Mouse (Mus musculus) adrenal gland, postnatal 25 days (tissue): ENCODE results near the gene Rae1. TPM values are rescaled to one million over a fixed set of nuclear protein-coding genes. Genes with fewer than 3 reads are reported as not detected.

Source experiments
- DNase-seq: peaks from one replicate; pipeline ENCODE4 v3.0.0; 2021; ENCODE audit warnings: mixed read lengths
- total RNA-seq: library from RNA; stranded (reverse); gene quantifications from 2 replicates; pipeline ENCODE4 v1.2.3, GENCODE M21; 2021

Rae1 gene
- total RNA-seq, 1 experiment from 2014 or later, result 65.9 TPM

DNA sequence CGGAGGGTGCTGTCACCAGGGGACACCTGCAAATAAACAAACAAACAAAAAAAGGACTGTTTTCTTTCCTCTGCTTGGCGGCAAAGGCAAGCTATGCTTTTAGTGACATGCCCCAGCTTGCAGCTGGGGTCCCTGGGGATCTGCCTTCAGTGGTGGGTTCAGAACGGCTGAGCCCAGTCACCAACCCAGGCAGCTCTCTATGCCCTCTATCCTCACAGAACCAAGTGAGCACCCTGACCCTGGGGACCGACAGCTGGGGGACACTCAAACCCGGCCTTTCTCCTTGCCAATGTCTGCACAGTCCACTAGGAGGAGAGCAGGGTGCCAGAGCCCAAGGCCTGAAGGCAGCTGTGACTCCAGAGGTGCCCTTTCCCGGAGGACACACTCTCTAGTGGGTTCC is 49.9 kb downstream of the Rae1 start:
- no peak for DNase-seq

DNA sequence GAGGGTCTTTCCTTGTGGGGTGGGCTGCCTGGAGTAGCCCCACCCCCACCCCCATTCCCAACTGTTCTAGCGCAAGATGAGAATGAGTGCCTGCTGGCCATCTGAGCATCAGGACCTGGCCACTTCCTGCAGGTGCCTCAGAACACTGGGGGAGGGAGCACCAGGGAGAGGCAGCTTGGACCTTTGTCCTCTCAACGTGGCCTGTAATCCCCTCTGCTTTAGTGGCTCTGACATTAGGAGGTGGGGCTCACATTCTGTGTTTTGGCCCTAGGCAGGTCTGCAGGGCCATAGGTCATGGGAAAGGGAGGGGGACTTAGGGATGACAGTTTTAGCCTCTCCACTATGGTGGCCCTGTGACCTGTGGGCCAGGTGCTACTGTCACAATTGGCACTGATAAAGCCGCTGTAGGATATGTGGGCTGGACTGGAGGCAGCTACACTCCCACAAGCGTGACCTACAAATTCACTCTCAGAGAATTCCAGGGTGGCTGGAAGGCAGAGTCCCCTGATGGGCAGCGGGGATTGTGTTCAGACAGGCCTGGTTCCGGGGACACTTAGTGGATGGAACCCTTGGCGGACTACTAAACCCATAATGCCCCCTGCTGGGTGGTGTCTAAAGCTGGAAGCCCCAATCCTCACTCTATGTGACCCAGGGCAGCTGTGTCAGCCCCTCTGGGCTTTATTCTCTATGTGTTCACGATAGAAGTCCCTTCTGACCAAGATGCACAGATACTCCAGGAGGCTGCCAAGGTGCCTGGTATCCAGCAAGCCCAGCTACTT is 50.9 kb downstream of the Rae1 start:
- DNase-seq, result no peak

DNA sequence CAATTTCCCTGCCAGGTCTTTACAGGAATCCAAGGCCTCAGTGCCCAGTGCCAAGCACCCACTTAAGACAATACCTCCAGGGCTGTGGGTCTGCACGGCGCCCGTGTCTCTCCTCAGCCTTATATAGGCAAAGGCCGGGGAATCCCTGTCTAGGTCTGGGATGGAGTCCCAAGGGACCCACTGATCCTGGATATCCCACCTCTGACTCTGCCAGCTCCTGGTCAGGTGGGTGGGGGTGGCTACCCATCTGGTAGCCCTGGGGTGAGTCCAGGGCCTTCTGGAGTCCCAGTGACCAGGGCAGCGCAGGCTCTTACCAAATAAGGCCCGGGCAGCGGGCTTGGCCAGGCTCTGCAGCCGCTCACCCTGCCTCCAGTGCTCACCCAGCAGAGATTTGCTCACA is 53.0 kb downstream of the Rae1 start:
- no peak for DNase-seq

DNA sequence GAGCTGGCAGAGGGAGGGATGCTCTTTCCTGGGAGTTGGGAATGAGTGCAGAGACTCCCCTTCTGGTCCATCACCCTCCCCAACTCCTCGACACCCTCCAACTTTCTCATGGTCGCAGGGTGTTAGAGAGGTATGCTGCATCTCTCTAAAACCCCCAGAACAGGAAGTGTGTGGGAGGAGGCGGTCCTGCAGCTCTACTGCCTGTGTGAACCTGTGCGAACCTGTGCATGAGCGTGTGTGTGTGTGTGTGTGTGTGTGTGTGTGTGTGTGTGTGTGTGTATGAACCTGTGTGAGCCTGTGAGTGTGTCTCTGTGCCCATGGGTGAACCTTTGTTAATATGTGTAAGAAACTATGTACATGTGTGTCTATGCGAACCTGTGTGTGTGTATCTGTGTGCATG is 53.9 kb downstream of the Rae1 start:
- DNase-seq, result no peak

DNA sequence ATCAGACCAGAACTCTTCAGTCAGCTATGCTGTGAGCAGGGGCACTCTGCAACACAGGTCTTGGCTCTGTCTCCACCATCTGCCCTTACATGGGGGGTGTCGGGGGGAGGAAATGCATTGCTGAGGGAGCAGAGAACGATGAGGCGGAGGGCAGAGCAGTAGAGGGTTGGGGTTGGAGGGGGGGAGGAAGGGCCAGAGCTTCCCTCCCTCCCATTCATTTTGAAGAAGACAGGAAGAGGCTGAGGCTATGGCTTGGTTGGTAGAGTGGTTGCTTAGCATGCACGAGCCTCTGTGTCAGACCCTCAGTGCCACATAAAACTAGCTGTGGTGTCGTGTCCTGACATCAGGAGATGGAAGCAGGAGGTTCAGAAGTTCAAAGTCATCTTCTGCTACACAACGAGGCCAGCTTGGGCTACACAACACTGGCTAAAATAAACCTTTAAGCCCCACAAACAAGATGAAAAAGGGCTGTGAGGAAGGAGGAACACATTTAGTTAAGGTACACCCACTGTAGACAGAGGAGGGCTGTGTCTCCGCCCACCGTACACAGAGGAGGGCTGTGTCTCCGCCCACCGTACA is 56.5 kb downstream of the Rae1 start:
- DNase-seq, result no peak

DNA sequence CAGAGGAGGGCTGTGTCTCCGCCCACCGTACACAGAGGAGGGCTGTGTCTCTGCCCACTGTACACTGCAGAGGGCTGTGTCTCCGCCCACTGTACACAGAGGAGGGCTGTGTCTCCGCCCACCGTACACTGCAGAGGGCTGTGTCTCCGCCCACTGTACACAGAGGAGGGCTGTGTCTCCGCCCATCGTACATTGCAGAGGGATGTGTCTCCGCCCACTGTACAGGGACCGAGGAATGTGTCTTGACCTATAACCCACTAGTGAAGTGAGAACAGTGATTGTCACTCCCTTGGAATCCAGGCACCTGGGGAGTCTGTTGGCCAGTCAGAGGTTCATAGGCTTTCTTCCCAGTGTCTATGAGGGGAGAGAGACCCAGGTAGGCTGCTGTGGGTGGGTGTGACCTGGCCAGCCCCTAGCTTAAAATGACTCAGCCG is 57.0 kb downstream of the Rae1 start:
- no peak for DNase-seq

DNA sequence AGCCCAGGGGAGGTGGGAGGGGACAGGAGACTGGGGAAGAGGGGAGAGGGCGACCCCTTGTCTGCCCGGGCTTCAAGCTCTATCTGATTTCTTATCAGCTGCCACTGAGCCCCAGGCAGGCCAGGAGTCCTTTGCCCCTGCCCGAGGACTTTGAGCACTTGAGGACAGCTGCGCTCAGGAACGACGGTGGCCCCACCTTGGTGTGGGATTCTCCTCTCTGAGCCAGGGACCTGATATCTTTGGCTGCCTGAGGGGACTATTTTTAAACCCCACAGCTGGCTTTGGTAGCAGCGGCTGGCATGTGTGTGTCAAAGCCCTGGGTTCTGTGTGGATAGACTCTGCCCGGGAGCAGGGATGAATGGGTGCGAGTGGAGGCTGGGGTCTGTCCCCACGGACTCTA is 57.7 kb downstream of the Rae1 start:
- no peak for DNase-seq

DNA sequence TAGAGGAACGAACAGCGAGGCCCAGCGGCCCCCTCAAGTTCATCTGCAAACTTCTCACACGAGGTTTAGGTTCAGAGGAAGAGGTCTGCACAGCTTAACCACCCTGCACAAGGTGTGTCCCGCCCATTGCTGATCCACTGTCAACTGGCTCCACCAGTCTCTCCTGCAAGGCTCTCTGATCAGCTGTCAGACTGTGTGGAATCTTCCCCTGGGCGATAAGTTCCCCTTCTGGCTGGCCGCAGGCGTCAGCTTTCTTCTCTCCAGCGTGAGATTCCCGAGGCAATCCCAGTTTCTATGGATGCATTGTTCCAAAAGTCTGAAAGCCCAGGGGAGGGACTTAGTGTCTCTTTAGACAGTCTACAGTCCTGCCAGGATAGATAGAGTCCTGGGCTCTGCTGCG is 58.3 kb downstream of the Rae1 start:
- no peak for DNase-seq

DNA sequence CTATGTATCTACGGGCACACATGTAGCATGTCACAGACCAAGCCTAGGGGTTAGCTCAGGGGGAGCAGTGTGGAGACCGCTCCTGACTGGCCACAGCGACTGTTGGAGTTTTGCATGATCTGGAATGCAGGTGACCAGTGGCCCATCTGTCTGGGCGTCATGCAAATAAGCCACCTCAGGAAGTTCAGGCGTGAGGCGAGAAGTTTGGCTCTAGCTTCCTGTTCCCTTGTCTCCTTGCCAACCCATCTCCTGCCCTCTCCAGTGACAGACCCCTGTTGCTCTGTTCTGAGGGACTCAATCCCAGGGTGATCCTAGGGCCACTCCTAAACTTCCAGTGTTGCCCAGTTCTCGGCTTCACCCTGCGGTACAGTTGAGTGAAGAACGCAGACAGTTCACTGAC is 60.5 kb downstream of the Rae1 start:
- no peak for DNase-seq

DNA sequence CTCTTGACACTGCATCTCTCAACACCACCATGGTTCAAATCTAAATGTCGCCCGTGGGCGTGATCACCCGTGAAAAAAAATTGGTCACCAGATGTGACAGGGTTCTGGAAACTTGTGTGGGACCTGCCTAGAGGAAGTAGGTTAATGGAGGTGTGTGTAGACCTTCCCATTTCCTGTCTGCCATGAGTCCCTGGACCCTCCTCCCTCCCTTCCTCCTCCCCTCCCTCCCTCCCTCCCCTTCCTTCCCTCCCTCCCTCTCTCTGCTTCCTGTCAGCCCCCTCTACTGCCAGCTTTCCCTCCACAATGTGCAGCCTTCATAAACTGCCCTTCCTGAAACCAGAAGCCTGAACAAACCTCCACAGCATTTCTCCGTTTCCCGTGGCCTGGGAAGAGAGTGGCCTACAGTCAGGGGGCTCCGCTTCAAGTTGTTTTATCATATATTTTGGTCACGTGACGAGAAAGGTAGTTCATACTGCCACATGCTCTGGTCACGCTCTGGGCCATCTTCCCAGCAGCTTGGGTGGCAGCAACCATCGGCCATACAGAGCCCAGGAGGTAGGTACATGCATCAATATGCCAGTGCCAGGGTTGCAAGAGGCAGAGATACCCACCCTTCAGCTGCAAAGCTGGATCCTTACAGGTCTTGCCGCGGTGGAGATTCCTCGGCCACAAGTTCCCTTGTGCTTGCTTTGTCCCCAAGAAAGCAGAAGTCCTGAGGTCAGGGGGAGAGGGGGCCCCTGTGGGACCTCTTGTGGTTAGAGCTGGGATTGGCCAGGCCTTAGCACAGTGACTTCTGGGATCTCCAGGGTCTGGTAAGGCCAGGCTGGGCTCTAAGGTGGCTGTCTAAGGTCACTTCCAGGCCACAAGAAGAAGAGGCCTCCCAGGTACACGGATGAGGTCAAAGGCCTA is 61.8 kb downstream of the Rae1 start:
- DNase-seq, result no peak

DNA sequence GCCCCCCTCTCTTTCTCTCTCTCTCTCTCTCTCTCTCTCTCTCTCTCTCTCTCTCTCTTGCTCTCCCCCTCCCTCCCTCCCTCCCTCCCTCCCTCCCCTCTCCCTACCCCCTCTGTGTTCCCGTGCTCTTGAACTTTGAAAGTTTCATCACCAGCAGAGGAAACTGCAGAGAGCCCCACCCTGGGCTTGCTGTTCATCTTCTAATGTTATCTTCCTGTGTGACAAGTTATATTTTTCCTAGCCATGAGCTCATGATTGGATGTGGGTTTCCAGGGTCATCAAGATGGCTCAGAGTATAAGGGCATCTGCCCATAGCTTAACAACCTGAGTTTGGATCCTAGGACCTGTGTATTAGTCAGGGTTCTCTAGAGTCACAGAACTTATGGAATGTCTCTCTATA is 63.3 kb downstream of the Rae1 start:
- no peak for DNase-seq

DNA sequence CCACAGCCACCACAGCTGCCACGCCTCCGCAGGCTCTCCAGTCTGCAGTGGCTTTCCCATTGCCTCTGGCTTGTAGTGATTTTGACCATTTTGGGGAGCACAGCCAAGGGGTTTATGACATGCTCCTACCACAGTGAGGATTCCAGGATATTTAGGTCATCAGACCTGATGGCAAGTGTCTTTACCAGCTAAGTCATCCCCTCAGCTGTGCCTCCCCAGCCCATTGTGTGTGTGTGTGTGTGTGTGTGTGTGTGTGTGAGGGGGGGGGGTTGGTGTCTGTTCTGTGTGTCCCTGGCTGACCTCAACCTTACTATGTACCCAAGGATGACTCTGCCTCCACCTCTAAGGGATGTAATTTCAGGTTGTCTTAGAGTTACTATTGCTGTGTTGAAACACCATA is 64.9 kb downstream of the Rae1 start:
- no peak for DNase-seq

Other genes starting within 250 kb of the Rae1 start
- gene Bmp7, start 59.8 kb upstream of the Rae1 start, total RNA-seq, result 23.6 and 27.4 TPM in 2 replicates
- gene Spo11, start 22.4 kb upstream of the Rae1 start, total RNA-seq, result not detected in 2 replicates
- gene Rbm38, start 20.4 kb downstream of the Rae1 start, total RNA-seq, result 24.7 and 29.3 TPM in 2 replicates
- 0.09 TPM in 1 of 2 replicates, not detected in the other for gene Ctcfl, start 119.4 kb downstream of the Rae1 start, total RNA-seq
- 420 and 690 TPM in 2 replicates for gene Pck1, start 152.9 kb downstream of the Rae1 start, total RNA-seq
- gene Zbp1, start 218.8 kb downstream of the Rae1 start, total RNA-seq, result 2.6 and 3.5 TPM in 2 replicates